Mouse (Mus musculus): ENCODE measurements around the gene Cmc1. TPM values are rescaled to one million over a fixed set of nuclear protein-coding genes. Genes with fewer than 3 reads are reported as not detected.

Cmc1 gene
- polyA plus RNA-seq, 1 experiment from 2014 or later = 23.9 TPM

DNA sequence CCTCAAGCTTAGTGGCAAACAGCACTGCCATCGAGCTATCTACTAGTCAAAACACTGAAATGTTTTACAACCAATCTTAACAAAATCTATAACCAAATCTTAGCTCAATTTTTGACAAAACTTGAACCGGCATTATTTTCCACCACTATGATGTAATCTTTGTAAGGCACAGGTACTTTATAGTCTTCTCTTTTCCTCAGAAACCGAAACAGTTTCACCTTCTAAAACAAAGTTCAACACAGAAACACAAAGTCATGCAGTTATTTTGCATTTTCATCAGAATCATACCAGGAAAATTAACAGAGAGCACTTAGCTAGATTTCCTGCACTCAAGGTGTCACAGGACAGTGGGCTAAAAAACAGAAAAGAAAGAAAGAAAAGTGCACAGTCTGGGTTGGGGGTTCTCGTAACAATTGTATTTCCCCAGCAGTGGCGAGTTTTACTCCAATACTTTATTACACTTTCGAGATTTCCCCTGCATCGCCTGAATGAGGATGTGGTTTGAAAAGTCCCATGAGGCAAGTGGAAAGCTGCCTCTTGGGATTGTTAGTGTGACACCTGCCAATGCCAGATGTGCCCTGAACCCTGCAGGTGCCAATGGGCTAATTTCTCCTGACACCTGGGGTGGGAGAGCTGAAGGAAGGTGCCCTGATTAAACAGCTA, 40.1 kb downstream of the Cmc1 start:
- DNase-seq = no peak
- Histone ChIP-seq H3K4me1 (replicated peaks) (no peaks in the 10 kb centered on the region), H3K4me2 (no peak overlapping the region), H3K9me3 (replicated peaks) (no peaks in the 10 kb centered on the region), H3K36me3 (no peaks in the 10 kb centered on the region), H3K27me3 (no peaks in the 10 kb centered on the region), H3K9ac (no peak overlapping the region), H3K4me3 (replicated peaks) (no peak overlapping the region), H3K27ac (no peak overlapping the region)
- ATAC-seq (ENCODE audit: low read depth) = no peak
- WGBS (ENCODE audit: insufficient replicate concordance) = 69% methylated on average over 7 of the region's 7 CpGs

DNA sequence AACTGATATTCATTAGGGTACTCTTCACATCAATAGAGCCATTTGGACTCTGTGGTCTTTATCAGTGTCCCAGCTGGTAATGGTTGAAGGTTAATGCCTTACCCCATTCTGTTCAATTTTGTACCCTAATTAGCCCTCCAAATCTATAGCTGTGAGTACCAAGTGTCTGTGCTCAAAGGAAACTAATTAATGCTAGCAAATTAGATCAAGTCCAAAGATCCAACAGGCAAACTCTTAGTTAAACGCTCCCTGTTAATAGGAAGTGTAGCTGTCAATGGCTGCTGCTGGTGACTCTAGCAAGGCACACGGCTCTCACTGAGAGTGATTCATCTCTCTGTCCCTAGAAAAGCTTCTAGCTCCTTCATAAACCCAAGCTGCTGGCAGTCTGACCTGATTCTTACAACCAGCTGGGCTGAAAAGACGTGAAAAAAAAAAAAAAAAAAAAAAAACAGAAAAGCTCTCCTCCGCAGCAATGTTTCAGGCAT, 41.4 kb downstream of the Cmc1 start:
- WGBS (ENCODE audit: insufficient replicate concordance) = 61% methylated on average over 4 of the region's 4 CpGs
- H3K27me3 ChIP-seq = no peaks in the 10 kb centered on the region
- H3K4me1 ChIP-seq (replicated peaks) = no peaks in the 10 kb centered on the region
- no peak overlapping the region for H3K9ac ChIP-seq
- no peaks in the 10 kb centered on the region for H3K36me3 ChIP-seq
- H3K4me2 ChIP-seq = no peak overlapping the region
- H3K4me3 ChIP-seq (replicated peaks) = no peak overlapping the region
- no peaks in the 10 kb centered on the region for H3K9me3 ChIP-seq (replicated peaks)
- ATAC-seq (ENCODE audit: low read depth) (no peak), DNase-seq (no peak)
- H3K27ac ChIP-seq = no peak overlapping the region

DNA sequence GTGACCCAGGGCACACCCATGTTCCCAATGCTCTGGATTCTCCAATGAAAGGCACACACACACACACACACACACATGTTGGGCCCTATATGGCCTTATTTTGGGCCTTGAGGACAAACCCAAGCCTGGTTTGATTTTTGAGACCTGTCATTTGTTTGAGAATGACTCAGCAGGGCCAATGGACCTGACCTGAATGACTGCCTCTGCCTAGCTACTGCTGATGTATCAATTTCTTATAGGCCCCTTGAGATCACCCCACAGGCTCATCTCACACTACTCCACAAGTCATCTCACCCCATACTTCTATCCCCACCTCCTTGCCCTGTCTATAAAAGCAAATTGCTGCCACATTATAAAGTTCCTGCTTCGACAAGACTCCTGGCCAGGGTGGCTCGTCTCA, 48.2 kb downstream of the Cmc1 start:
- H3K4me2 ChIP-seq = no peak overlapping the region
- H3K4me3 ChIP-seq (replicated peaks) = no peak overlapping the region
- ATAC-seq (ENCODE audit: low read depth) (no peak), DNase-seq (no peak)
- WGBS (ENCODE audit: insufficient replicate concordance) = 63% methylated on average over 2 of the region's 2 CpGs
- H3K9ac ChIP-seq = no peak overlapping the region
- no peaks in the 10 kb centered on the region for H3K9me3 ChIP-seq (replicated peaks)
- no peak overlapping the region for H3K27ac ChIP-seq
- no peaks in the 10 kb centered on the region for H3K36me3 ChIP-seq
- H3K27me3 ChIP-seq = no peaks in the 10 kb centered on the region
- H3K4me1 ChIP-seq (replicated peaks) = no peaks in the 10 kb centered on the region

- no peak overlapping the region for H3K4me3 ChIP-seq (replicated peaks)
- H3K9me3 ChIP-seq (replicated peaks) = no peaks in the 10 kb centered on the region
- WGBS (ENCODE audit: insufficient replicate concordance) = 80% methylated on average over 2 of the region's 2 CpGs
- ATAC-seq (ENCODE audit: low read depth) (no peak), DNase-seq (no peak)
- no peak overlapping the region for H3K27ac ChIP-seq
- no peaks in the 10 kb centered on the region for H3K27me3 ChIP-seq
- no peak overlapping the region for H3K4me2 ChIP-seq
- no peaks in the 10 kb centered on the region for H3K36me3 ChIP-seq
- no peak overlapping the region for H3K9ac ChIP-seq
- H3K4me1 ChIP-seq (replicated peaks) = no peaks in the 10 kb centered on the region
These were observed 49.5 kb downstream of the Cmc1 start for GRCm38 (mm10) chr9:118100484-118100883.

DNA sequence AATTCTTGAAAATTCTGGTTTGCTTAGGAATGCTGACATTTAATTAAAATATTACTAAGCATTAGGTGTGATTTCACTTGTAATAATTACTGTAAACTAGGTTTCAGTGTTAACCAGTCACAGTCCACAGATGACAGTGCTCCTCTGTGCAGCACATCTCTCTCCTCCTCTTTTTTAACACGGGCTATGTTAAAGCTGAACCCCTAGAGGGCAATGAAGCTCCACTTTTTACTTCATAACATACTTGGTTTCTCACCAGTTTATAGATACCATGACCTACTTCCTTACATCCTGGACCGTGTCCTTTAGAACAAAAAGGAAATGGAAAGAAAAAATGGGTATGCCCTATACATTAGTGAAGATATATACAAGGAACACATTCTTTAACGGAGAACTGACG, 50.6 kb downstream of the Cmc1 start:
- no peak for DNase-seq
- Histone ChIP-seq H3K4me3 (replicated peaks) (no peak overlapping the region), H3K9me3 (replicated peaks) (no peaks in the 10 kb centered on the region), H3K27ac (no peak overlapping the region), H3K9ac (no peak overlapping the region), H3K27me3 (no peaks in the 10 kb centered on the region), H3K4me1 (replicated peaks) (no peaks in the 10 kb centered on the region), H3K4me2 (no peak overlapping the region), H3K36me3 (no peaks in the 10 kb centered on the region)
- WGBS (ENCODE audit: insufficient replicate concordance) = 44% methylated on average over 4 of the region's 4 CpGs
- ATAC-seq (ENCODE audit: low read depth) = no peak

DNA sequence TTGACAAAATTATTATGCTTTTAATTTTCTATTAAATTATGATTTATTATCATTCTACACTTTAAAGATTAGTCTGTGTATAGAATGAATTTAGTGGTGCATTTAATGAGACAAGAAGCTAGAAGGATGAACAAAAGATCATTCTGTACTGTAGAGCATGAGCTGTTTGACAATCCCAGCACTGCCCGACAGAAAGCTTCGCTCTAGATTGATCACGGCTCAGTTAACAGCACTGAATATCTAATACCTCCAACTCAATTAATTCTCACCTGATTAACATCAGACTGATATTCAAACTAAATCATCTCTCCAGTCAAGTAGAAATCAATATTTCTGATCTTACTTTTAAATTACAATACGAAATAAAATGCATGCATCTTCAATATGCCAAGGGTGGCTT, 66.1 kb downstream of the Cmc1 start:
- ATAC-seq (ENCODE audit: low read depth) = no peak
- Histone ChIP-seq H3K4me2 (no peak overlapping the region), H3K27ac (no peak overlapping the region), H3K4me3 (replicated peaks) (no peak overlapping the region), H3K9ac (no peak overlapping the region), H3K4me1 (replicated peaks) (peaks cover 5% of the 10 kb centered on the region; the same call in 1 of the 2 replicates), H3K27me3 (no peaks in the 10 kb centered on the region), H3K36me3 (no peaks in the 10 kb centered on the region), H3K9me3 (replicated peaks) (no peaks in the 10 kb centered on the region)
- WGBS (ENCODE audit: insufficient replicate concordance) = 77% methylated on average over 4 of the region's 4 CpGs
- DNase-seq = no peak

- DNase-seq = no peak
- ATAC-seq (ENCODE audit: low read depth) = peak; percentile 66
These were observed 67.2 kb downstream of the Cmc1 start for GRCm38 (mm10) chr9:118082575-118083431.

GRCm38 (mm10) chr9:118073358-118073757, 76.6 kb downstream of the Cmc1 start:
- H3K9me3 ChIP-seq (replicated peaks) = no peaks in the 10 kb centered on the region
- no peak overlapping the region for H3K4me2 ChIP-seq
- no peak overlapping the region for H3K27ac ChIP-seq
- DNase-seq (no peak), ATAC-seq (ENCODE audit: low read depth) (no peak)
- H3K4me1 ChIP-seq (replicated peaks) = peaks cover 29% of the 10 kb centered on the region
- no peak overlapping the region for H3K9ac ChIP-seq
- peaks cover 20% of the 10 kb centered on the region for H3K36me3 ChIP-seq
- no peaks in the 10 kb centered on the region for H3K27me3 ChIP-seq
- WGBS (ENCODE audit: insufficient replicate concordance) = 82% methylated on average over 3 of the region's 3 CpGs
- H3K4me3 ChIP-seq (replicated peaks) = no peak overlapping the region

More at GRCm38 (mm10) chr9:118082575-118083431, 67.2 kb downstream of the Cmc1 start:
- Histone ChIP-seq H3K9me3 (replicated peaks) (no peaks in the 10 kb centered on the region), H3K4me2 (peak overlapping the region; percentile 64), H3K4me3 (replicated peaks) (peak overlapping the region; percentile 47), H3K9ac (peak overlapping the region; percentile 54), H3K4me1 (replicated peaks) (peaks cover 5% of the 10 kb centered on the region; the same call in 1 of the 2 replicates), H3K27me3 (no peaks in the 10 kb centered on the region), H3K36me3 (no peaks in the 10 kb centered on the region), H3K27ac (no peak overlapping the region)
- WGBS (ENCODE audit: insufficient replicate concordance) = 18% methylated on average over 22 of the region's 22 CpGs

GRCm38 (mm10) chr9:118072101-118072500, 77.9 kb downstream of the Cmc1 start:
- no peaks in the 10 kb centered on the region for H3K27me3 ChIP-seq
- DNase-seq (peak; percentile 57), ATAC-seq (ENCODE audit: low read depth) (peak; percentile 98)
- H3K4me2 ChIP-seq = peak overlapping the region; percentile 53
- no peak overlapping the region for H3K4me3 ChIP-seq (replicated peaks)
- H3K36me3 ChIP-seq = peaks cover 24% of the 10 kb centered on the region
- H3K9me3 ChIP-seq (replicated peaks) = no peaks in the 10 kb centered on the region
- 20% methylated on average over 5 of the region's 5 CpGs for WGBS (ENCODE audit: insufficient replicate concordance)
- peaks cover 29% of the 10 kb centered on the region for H3K4me1 ChIP-seq (replicated peaks)
- H3K27ac ChIP-seq = no peak overlapping the region; the same call in 1 of the 2 replicates
- peak overlapping the region; percentile 26; the same call in 1 of the 2 replicates for H3K9ac ChIP-seq

GRCm38 (mm10) chr9:118071337-118071736, 78.6 kb downstream of the Cmc1 start:
- H3K36me3 ChIP-seq = peaks cover 24% of the 10 kb centered on the region
- no peak for ATAC-seq (ENCODE audit: low read depth)
- H3K27ac ChIP-seq = no peak overlapping the region
- H3K27me3 ChIP-seq = no peaks in the 10 kb centered on the region
- DNase-seq = no peak
- WGBS (ENCODE audit: insufficient replicate concordance) = 53% methylated on average over 3 of the region's 3 CpGs
- peaks cover 29% of the 10 kb centered on the region for H3K4me1 ChIP-seq (replicated peaks)
- no peak overlapping the region for H3K9ac ChIP-seq
- no peaks in the 10 kb centered on the region for H3K9me3 ChIP-seq (replicated peaks)
- H3K4me3 ChIP-seq (replicated peaks) = no peak overlapping the region
- H3K4me2 ChIP-seq = 0 out of 2 replicates have a peak overlapping the region, but pooled peaks have one; percentile 53

DNA sequence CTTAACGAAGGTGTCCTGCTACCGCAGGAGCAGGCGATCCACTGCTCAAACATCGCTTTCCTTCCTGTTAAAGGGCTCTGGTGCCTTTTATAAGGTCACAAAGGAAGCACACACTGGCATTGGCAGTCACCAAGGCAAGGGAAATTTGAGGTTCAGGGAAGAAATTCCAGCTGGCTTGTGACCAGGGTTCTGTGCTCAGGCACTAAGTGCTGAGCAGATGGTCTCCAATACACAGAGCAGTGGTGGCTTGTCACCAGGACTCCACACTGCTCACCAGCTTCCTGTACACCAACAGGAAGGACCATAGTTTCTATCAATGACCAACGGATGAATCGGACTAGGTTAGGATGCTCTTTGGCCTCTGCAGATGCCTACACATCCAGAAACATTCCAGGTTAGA, 79.5 kb downstream of the Cmc1 start:
- Histone ChIP-seq H3K4me3 (replicated peaks) (no peak overlapping the region), H3K4me1 (replicated peaks) (peaks cover 29% of the 10 kb centered on the region), H3K9ac (no peak overlapping the region), H3K4me2 (no peak overlapping the region), H3K9me3 (replicated peaks) (no peaks in the 10 kb centered on the region), H3K27ac (no peak overlapping the region), H3K36me3 (peaks cover 27% of the 10 kb centered on the region), H3K27me3 (no peaks in the 10 kb centered on the region)
- no peak for ATAC-seq (ENCODE audit: low read depth)
- no peak for DNase-seq
- WGBS (ENCODE audit: insufficient replicate concordance) = 89% methylated on average over 6 of the region's 6 CpGs
